Mouse (Mus musculus): ENCODE results near the gene Gna13.

- TF ChIP-seq CTCF (IDR thresholded peaks at IDR 0.05; ENCODE audit: low read depth) (no peak), EP300 (IDR thresholded peaks at IDR 0.05; ENCODE audit: low read depth) (no peak)
Measured at GRCm38 (mm10) chr11:109361241-109361630, 1.4 kb upstream of the Gna13 start.
